Mouse (Mus musculus) olfactory bulb, adult 2 months (tissue): ENCODE results near the gene Ttll6.

ENCODE experiments used
- CTCF ChIP-seq: fragments of 200-500 bp; IDR thresholded peaks from 2 replicates; pipeline ENCODE4 v1.5.1; 2012; ENCODE audit warnings: low read depth, mild to moderate bottlenecking, low read length, moderate library complexity; ENCODE audit not compliant: insufficient read depth
- POLR2A ChIP-seq: fragments of 200-500 bp; IDR thresholded peaks from 2 replicates; pipeline ENCODE4 v1.6.1; 2012; ENCODE audit warnings: mild to moderate bottlenecking, low read depth, low read length, moderate library complexity; ENCODE audit not compliant: insufficient read depth

- TF ChIP-seq CTCF (no peak), POLR2A (no peak)
Observed at GRCm38 (mm10) chr11:96204351-96204750, 70.8 kb downstream of the Ttll6 start.
